Mouse (Mus musculus) intestine, postnatal 0 days (tissue): ENCODE measurements around the gene Tmem223. TPM values are rescaled to one million over a fixed set of nuclear protein-coding genes. Genes with fewer than 3 reads are reported as not detected.

Experiments
- ATAC-seq: fragments of 200-750 bp; cut with Nextera tagmentation; 2 replicates; pipeline ENCODE4 v1.8.0; 2017; ENCODE audit warnings: mild to moderate bottlenecking, moderate TSS enrichment, moderate library complexity
- H3K27ac ChIP-seq: fragments of 300-500 bp; sonication (generic); 2 replicates; pipeline ENCODE4 v1.5.1; 2014; ENCODE audit warnings: mild to moderate bottlenecking, low read depth, low read length, moderate library complexity
- H3K27me3 ChIP-seq: fragments of 300-500 bp; sonication (generic); replicated peaks from 2 replicates; pipeline ENCODE4 v1.6.1; 2014; ENCODE audit warnings: low read length, mixed read lengths; ENCODE audit not compliant: control insufficient read depth, insufficient read depth
- H3K36me3 ChIP-seq: fragments of 300-500 bp; sonication (generic); 2 replicates; pipeline ENCODE4 v1.6.1; 2014; ENCODE audit warnings: mild to moderate bottlenecking, moderate library complexity; ENCODE audit not compliant: control insufficient read depth, insufficient read depth
- H3K4me1 ChIP-seq: fragments of 300-500 bp; sonication (generic); replicated peaks from 2 replicates; pipeline ENCODE4 v1.6.1; 2014; ENCODE audit warnings: antibody characterized with exemption, low read length, mixed read lengths; ENCODE audit not compliant: control insufficient read depth, insufficient read depth
- H3K4me2 ChIP-seq: fragments of 300-500 bp; sonication (generic); replicated peaks from 2 replicates; pipeline ENCODE4 v1.6.1; 2014; ENCODE audit warnings: low read depth, mild to moderate bottlenecking, moderate library complexity
- H3K4me3 ChIP-seq: fragments of 300-500 bp; sonication (generic); 2 replicates; pipeline ENCODE4 v1.5.1; 2014; ENCODE audit warnings: low read depth, low read length
- H3K9ac ChIP-seq: fragments of 300-500 bp; sonication (generic); 2 replicates; pipeline ENCODE4 v1.6.1; 2014; ENCODE audit warnings: mild to moderate bottlenecking, low read depth, low read length
- H3K9me3 ChIP-seq: fragments of 300-500 bp; sonication (generic); 2 replicates; pipeline ENCODE4 v1.6.1; 2016; ENCODE audit warnings: mixed run types; ENCODE audit not compliant: control insufficient read depth
- CTCF ChIP-seq: sonication (generic); IDR thresholded peaks from 2 replicates; pipeline ENCODE4 v1.5.1; 2016; ENCODE audit warnings: low read depth, mild to moderate bottlenecking, control low read depth, antibody characterized with exemption, moderate library complexity
- WGBS: fragments of 180-500 bp; shearing (Covaris S2); extraction: QIAGEN DNeasy Blood & Tissue Kit; methylation state at CpG from one replicate; pipeline ENCODE4 v1.1.7; 2014; 5-methylcytosine and 5-hydroxymethylcytosine counted together
- polyA plus RNA-seq: library from polyadenylated mRNA; unstranded; fragments of >200 nt; fragmentation: Nextera tagmentation; extraction: Ambion mirVana; gene quantifications from 2 replicates; pipeline ENCODE4 v1.2.1, GENCODE M21; 2015

The Tmem223 gene
- polyA plus RNA-seq, 1 experiment from 2014 or later, result 136 TPM

- Histone ChIP-seq H3K36me3 (peaks cover 27% of the 10 kb centered on the region), H3K9me3 (no peaks in the 10 kb centered on the region), H3K9ac (peak within 1 kb of the TSS; percentile 71), H3K4me3 (peak within 1 kb of the TSS; percentile 94), H3K27ac (peak within 1 kb of the TSS; percentile 74), H3K4me1 (no peaks in the 10 kb centered on the region), H3K4me2 (peak within 1 kb of the TSS; percentile 95), H3K27me3 (no peaks in the 10 kb centered on the region)
- TF ChIP-seq CTCF, result no peak
- peak; percentile 87 for ATAC-seq
- under 1% methylated on average over 32 of the region's 32 CpGs for WGBS
Observed at GRCm38 (mm10) chr19:8735389-8736159, 35.2 kb upstream of the Tmem223 start, which contains the start of gene Wdr74. Wdr74 (plus strand) TSS chr19:8735827.

GRCm38 (mm10) chr19:8736160-8736467 is 34.7 kb upstream of the Tmem223 start:
- Histone ChIP-seq H3K9me3 (no peaks in the 10 kb centered on the region), H3K27ac (peak overlapping the region; percentile 74), H3K36me3 (peaks cover 27% of the 10 kb centered on the region), H3K4me2 (peak overlapping the region; percentile 95), H3K9ac (peak overlapping the region; percentile 71), H3K4me1 (no peaks in the 10 kb centered on the region), H3K4me3 (peak overlapping the region; percentile 94), H3K27me3 (no peaks in the 10 kb centered on the region)
- peak; percentile 38; the same call in 1 of the 2 replicates for ATAC-seq
- WGBS, result 1% methylated on average over 11 of the region's 11 CpGs
- TF ChIP-seq CTCF, result no peak

- no peak overlapping the region for H3K4me3 ChIP-seq
- H3K9ac ChIP-seq, result no peak overlapping the region
- peaks cover 35% of the 10 kb centered on the region for H3K36me3 ChIP-seq
- no peak for TF ChIP-seq CTCF
- no peaks in the 10 kb centered on the region for H3K27me3 ChIP-seq
- ATAC-seq, result no peak
- H3K4me1 ChIP-seq, result 0 out of 2 replicates have a peak, but pooled peaks cover 5% of the 10 kb centered on the region
- no peaks in the 10 kb centered on the region for H3K9me3 ChIP-seq
- WGBS, result 89% methylated on average over 7 of the region's 7 CpGs
- H3K4me2 ChIP-seq, result no peak overlapping the region
- H3K27ac ChIP-seq, result no peak overlapping the region
Observed at GRCm38 (mm10) chr19:8738911-8739310, 31.9 kb upstream of the Tmem223 start.

- H3K4me2 ChIP-seq, result no peak overlapping the region
- no peak for TF ChIP-seq CTCF
- 90% methylated on average over 6 of the region's 6 CpGs for WGBS
- no peak overlapping the region for H3K9ac ChIP-seq
- ATAC-seq, result no peak
- peaks cover 39% of the 10 kb centered on the region for H3K36me3 ChIP-seq
- H3K4me1 ChIP-seq, result 0 out of 2 replicates have a peak, but pooled peaks cover 5% of the 10 kb centered on the region
- no peaks in the 10 kb centered on the region for H3K9me3 ChIP-seq
- no peak overlapping the region for H3K4me3 ChIP-seq
- H3K27me3 ChIP-seq, result no peaks in the 10 kb centered on the region
- no peak overlapping the region for H3K27ac ChIP-seq
Observed at GRCm38 (mm10) chr19:8739646-8740045, 31.1 kb upstream of the Tmem223 start.

GRCm38 (mm10) chr19:8740603-8741002 is 30.2 kb upstream of the Tmem223 start, which contains the start of gene 1700092M07Rik:
1700092M07Rik (plus strand) TSS chr19:8740718.
- Histone ChIP-seq H3K4me1 (0 out of 2 replicates have a peak, but pooled peaks cover 5% of the 10 kb centered on the region), H3K4me3 (peak within 1 kb of the TSS; percentile 83), H3K9me3 (no peaks in the 10 kb centered on the region), H3K4me2 (peak within 1 kb of the TSS; percentile 80), H3K9ac (peak within 1 kb of the TSS; percentile 91), H3K36me3 (peaks cover 48% of the 10 kb centered on the region), H3K27me3 (no peaks in the 10 kb centered on the region), H3K27ac (peak within 1 kb of the TSS; percentile 93)
- no peak for ATAC-seq
- WGBS, result 61% methylated on average over 14 of the region's 14 CpGs
- TF ChIP-seq CTCF, result no peak

GRCm38 (mm10) chr19:8741243-8741869 is 29.4 kb upstream of the Tmem223 start, which contains the start of gene Stx5a:
Stx5a (plus strand) TSS chr19:8741413.
- Histone ChIP-seq H3K27ac (peak within 1 kb of the TSS; percentile 93), H3K9me3 (no peaks in the 10 kb centered on the region), H3K4me1 (0 out of 2 replicates have a peak, but pooled peaks cover 5% of the 10 kb centered on the region), H3K36me3 (peaks cover 54% of the 10 kb centered on the region), H3K4me3 (peak within 1 kb of the TSS; percentile 83), H3K27me3 (no peaks in the 10 kb centered on the region), H3K4me2 (peak within 1 kb of the TSS; percentile 80), H3K9ac (peak within 1 kb of the TSS; percentile 91)
- under 1% methylated on average over 36 of the region's 36 CpGs for WGBS
- ATAC-seq, result peak; percentile 98
- TF ChIP-seq CTCF, result 0 out of 2 replicates have a peak, but pooled peaks have one; percentile 6
